Mouse (Mus musculus) CH12.LX (cell line): ENCODE data around the gene Fcgr4.

ENCODE experiments used
- ELF1 ChIP-seq: IDR thresholded peaks from 2 replicates; pipeline ENCODE4 v1.6.1; 2014; ENCODE audit warnings: low read depth, mild to moderate bottlenecking, inconsistent platforms, low read length, improper control_type of control experiment
- IRF4 ChIP-seq: IDR thresholded peaks from 2 replicates; pipeline ENCODE4 v1.6.1; 2014; ENCODE audit warnings: low read depth, mild to moderate bottlenecking, inconsistent platforms, low read length, improper control_type of control experiment
- MAX ChIP-seq: IDR thresholded peaks from 2 replicates; pipeline ENCODE4 v1.6.1; 2011; ENCODE audit warnings: low read length, improper control_type of control experiment
- MYC ChIP-seq: IDR thresholded peaks from 2 replicates; pipeline ENCODE4 v1.6.1; 2011; ENCODE audit warnings: low read depth, mild to moderate bottlenecking, improper control_type of control experiment, low read length
- POLR2A ChIP-seq: IDR thresholded peaks from 2 replicates; pipeline ENCODE4 v1.6.1; 2011; ENCODE audit warnings: low read depth, mild to moderate bottlenecking, improper control_type of control experiment, low read length
- SIN3A ChIP-seq: IDR thresholded peaks from 2 replicates; pipeline ENCODE4 v1.6.1; 2012; ENCODE audit warnings: low read length, improper control_type of control experiment, inconsistent platforms

DNA sequence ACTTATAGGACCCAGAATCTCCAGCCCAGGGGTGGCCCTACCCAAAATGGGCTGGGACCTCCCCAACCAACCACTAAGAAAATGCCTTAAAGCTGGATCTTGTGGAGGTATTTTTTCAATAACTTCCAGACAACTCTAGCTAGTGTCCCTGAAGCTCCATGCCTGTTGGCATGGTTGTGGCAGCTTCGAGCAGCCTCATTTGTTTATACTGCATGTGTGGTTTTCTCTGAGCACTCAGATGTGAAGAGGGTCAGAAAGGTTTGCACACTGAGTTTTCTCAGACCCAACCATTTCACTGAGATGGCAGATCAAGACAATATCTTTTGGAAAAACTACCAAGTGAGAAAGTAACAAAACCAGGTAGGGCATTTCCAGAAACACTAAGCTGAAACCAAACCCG lies 36.4 kb upstream of the Fcgr4 start:
- TF ChIP-seq POLR2A (no peak), MYC (no peak), IRF4 (no peak), MAX (no peak; the same call in 1 of the 2 replicates), SIN3A (no peak; the same call in 1 of the 2 replicates), ELF1 (no peak)
